Mouse (Mus musculus): ENCODE data around the gene Tnrc6a. TPM values are rescaled to one million over a fixed set of nuclear protein-coding genes. Genes with fewer than 3 reads are reported as not detected.

Tnrc6a gene
- polyA plus RNA-seq, 1 experiment: 15.8 TPM

DNA sequence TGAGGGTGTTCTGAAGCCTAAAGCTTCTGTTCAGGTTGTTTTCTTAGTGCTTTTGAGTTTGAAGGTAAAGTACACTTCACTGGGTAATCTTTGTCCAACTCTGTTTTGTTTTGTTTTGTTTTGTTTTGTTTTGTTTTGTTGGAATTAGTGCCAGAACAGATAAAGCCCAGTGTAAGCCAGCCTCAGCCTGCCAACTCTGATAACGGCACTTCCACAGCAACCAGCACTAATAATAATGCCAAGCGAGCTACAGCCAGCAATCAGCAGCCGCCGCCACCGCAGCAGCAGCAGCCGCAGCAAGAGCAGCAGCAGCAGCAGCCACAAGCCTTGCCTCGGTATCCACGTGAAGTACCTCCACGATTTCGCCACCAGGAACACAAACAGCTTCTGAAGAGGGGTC lies 38.7 kb downstream of the Tnrc6a start:
- Histone ChIP-seq H3K79me3 (ENCODE audit: low read depth) (peaks cover 13% of the 10 kb centered on the region), H3K36me3 (ENCODE audit: control insufficient read depth, insufficient read depth) (peaks cover 59% of the 10 kb centered on the region), H3K79me2 (ENCODE audit: control insufficient read depth, insufficient read depth) (peaks cover 29% of the 10 kb centered on the region), H3K4me3 (ENCODE audit: insufficient read depth, poor library complexity, severe bottlenecking) (no peak overlapping the region), H3ac (ENCODE audit: control insufficient read depth, insufficient read length, low read depth) (no peak overlapping the region), H3K27me3 (ENCODE audit: control insufficient read depth, insufficient read depth, insufficient read length) (no peaks in the 10 kb centered on the region)
- no peak for TF ChIP-seq MYOD1 (IDR thresholded peaks at IDR 0.05; ENCODE audit: control insufficient read depth, insufficient read length, low read depth)
- TF ChIP-seq MAX (IDR thresholded peaks at IDR 0.05): no peak
- TF ChIP-seq MYOG (IDR thresholded peaks at IDR 0.05; ENCODE audit: control insufficient read depth, extremely low read depth, insufficient read length): no peak
- no peak for TF ChIP-seq CEBPB (IDR thresholded peaks at IDR 0.05; ENCODE audit: low read depth)
- TF ChIP-seq FOSL1 (IDR thresholded peaks at IDR 0.05; ENCODE audit: insufficient read depth, low read length, poor library complexity, severe bottlenecking): no peak
- TF ChIP-seq CTCF (IDR thresholded peaks at IDR 0.05; ENCODE audit: control insufficient read depth, insufficient read depth, insufficient read length): no peak
- TF ChIP-seq USF1 (IDR thresholded peaks at IDR 0.05; ENCODE audit: low read depth): no peak

DNA sequence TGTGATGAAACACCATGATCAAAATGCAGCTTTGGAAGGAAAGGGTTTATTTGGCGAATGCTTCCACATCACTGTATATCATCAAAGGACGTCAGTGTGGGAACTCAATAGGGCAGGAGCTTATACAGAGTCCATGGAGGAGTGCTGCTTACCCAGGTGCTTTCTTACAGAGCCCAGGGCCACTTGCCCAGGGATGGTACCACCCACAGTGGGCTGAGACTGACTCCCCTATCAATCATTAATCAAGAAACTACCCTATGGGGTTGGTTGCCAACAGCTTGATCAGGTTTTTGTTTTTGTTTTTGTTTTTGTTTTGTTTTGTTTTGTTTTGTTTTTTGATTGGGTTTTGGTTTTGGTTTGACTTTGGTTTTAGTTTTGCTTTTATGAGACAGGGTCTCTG lies 43.8 kb downstream of the Tnrc6a start:
- TF ChIP-seq CTCF (IDR thresholded peaks at IDR 0.05; ENCODE audit: control insufficient read depth, insufficient read depth, insufficient read length) (no peak), MAX (IDR thresholded peaks at IDR 0.05) (no peak), MYOG (IDR thresholded peaks at IDR 0.05; ENCODE audit: control insufficient read depth, extremely low read depth, insufficient read length) (no peak)
- peaks cover 6% of the 10 kb centered on the region for H3K79me3 ChIP-seq (ENCODE audit: low read depth)
- peaks cover 6% of the 10 kb centered on the region for H3K79me2 ChIP-seq (ENCODE audit: control insufficient read depth, insufficient read depth)
- H3K4me3 ChIP-seq (ENCODE audit: insufficient read depth, poor library complexity, severe bottlenecking): no peak overlapping the region
- no peaks in the 10 kb centered on the region for H3K27me3 ChIP-seq (ENCODE audit: control insufficient read depth, insufficient read depth, insufficient read length)
- H3ac ChIP-seq (ENCODE audit: control insufficient read depth, insufficient read length, low read depth): no peak overlapping the region
- peaks cover 90% of the 10 kb centered on the region for H3K36me3 ChIP-seq (ENCODE audit: control insufficient read depth, insufficient read depth)

DNA sequence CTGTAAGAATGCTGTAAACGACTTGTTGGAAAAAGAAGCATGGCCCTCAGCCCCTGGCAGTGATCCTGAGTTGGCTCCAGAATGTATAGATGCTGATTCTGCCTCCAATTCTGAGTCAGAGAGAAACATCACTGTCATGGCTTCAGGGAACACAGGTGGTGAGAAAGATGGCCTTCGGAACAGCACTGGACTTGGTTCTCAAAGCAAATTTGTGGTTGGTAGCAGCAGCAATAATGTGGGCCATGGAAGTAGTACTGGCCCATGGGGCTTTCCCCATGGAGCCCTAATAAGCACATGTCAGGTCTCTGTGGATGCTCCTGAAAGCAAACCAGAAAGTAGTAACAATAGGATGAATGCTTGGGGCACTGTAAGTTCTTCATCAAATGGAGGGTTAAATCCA lies 45.9 kb downstream of the Tnrc6a start:
- peaks cover 6% of the 10 kb centered on the region for H3K79me3 ChIP-seq (ENCODE audit: low read depth)
- peaks cover 95% of the 10 kb centered on the region for H3K36me3 ChIP-seq (ENCODE audit: control insufficient read depth, insufficient read depth)
- H3K79me2 ChIP-seq (ENCODE audit: control insufficient read depth, insufficient read depth): peaks cover 6% of the 10 kb centered on the region
- H3ac ChIP-seq (ENCODE audit: control insufficient read depth, insufficient read length, low read depth): no peak overlapping the region
- no peak overlapping the region for H3K4me3 ChIP-seq (ENCODE audit: insufficient read depth, poor library complexity, severe bottlenecking)
- no peaks in the 10 kb centered on the region for H3K27me3 ChIP-seq (ENCODE audit: control insufficient read depth, insufficient read depth, insufficient read length)
- TF ChIP-seq MAX (IDR thresholded peaks at IDR 0.05) (no peak), FOSL1 (IDR thresholded peaks at IDR 0.05; ENCODE audit: insufficient read depth, low read length, poor library complexity, severe bottlenecking) (no peak), MYOG (IDR thresholded peaks at IDR 0.05; ENCODE audit: control insufficient read depth, extremely low read depth, insufficient read length) (no peak), CTCF (IDR thresholded peaks at IDR 0.05; ENCODE audit: control insufficient read depth, insufficient read depth, insufficient read length) (no peak), CEBPB (IDR thresholded peaks at IDR 0.05; ENCODE audit: low read depth) (no peak), USF1 (IDR thresholded peaks at IDR 0.05; ENCODE audit: low read depth) (no peak), MYOD1 (IDR thresholded peaks at IDR 0.05; ENCODE audit: control insufficient read depth, insufficient read length, low read depth) (no peak)

DNA sequence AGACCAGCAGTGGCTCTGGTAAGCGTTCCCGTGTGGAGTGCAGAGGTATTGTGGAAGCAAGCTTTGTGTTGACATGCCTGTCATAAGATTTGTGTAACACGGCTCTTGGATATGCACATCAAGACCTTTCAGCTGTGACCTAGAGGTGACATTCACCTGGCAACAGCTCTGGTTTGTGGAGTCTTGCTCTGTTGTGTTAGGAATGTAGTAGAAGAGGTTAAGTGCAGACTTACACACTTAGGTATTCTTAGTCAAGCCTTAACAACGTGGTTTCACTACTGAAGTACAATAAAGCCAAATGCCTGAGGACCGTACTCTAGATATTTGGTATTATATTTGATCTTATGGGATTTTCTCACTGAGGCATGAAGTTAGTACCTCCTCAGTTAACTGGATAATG lies 48.4 kb downstream of the Tnrc6a start:
- Histone ChIP-seq H3K4me3 (ENCODE audit: insufficient read depth, poor library complexity, severe bottlenecking) (no peak overlapping the region), H3K36me3 (ENCODE audit: control insufficient read depth, insufficient read depth) (peaks cover 95% of the 10 kb centered on the region), H3K27me3 (ENCODE audit: control insufficient read depth, insufficient read depth, insufficient read length) (no peaks in the 10 kb centered on the region), H3K79me3 (ENCODE audit: low read depth) (peaks cover 2% of the 10 kb centered on the region), H3ac (ENCODE audit: control insufficient read depth, insufficient read length, low read depth) (no peak overlapping the region), H3K79me2 (ENCODE audit: control insufficient read depth, insufficient read depth) (peaks cover 6% of the 10 kb centered on the region)
- TF ChIP-seq CEBPB (IDR thresholded peaks at IDR 0.05; ENCODE audit: low read depth): no peak
- no peak for TF ChIP-seq USF1 (IDR thresholded peaks at IDR 0.05; ENCODE audit: low read depth)
- no peak for TF ChIP-seq CTCF (IDR thresholded peaks at IDR 0.05; ENCODE audit: control insufficient read depth, insufficient read depth, insufficient read length)
- TF ChIP-seq MAX (IDR thresholded peaks at IDR 0.05): no peak
- TF ChIP-seq FOSL1 (IDR thresholded peaks at IDR 0.05; ENCODE audit: insufficient read depth, low read length, poor library complexity, severe bottlenecking): no peak
- no peak for TF ChIP-seq MYOD1 (IDR thresholded peaks at IDR 0.05; ENCODE audit: control insufficient read depth, insufficient read length, low read depth)
- TF ChIP-seq MYOG (IDR thresholded peaks at IDR 0.05; ENCODE audit: control insufficient read depth, extremely low read depth, insufficient read length): no peak

DNA sequence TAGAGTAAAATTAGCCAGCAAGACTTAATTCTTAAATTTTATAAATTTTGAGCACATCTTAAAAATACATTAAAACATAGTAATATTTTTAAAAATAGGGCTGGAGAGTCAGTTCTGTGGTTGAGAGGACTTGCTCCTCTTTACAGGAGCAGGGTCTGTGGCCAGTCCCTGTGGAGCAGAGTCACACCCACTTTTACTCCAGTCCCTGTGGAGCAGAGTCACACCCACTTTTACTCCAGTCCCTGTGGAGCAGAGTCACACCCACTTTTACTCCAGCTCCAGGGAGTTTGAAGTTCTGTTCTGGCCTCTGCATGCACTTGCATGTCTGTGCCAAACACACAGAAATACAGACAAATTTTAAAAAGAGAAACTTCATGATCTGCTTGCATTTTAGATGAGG lies 53.5 kb downstream of the Tnrc6a start:
- Histone ChIP-seq H3K79me3 (ENCODE audit: low read depth) (no peaks in the 10 kb centered on the region), H3K4me3 (ENCODE audit: insufficient read depth, poor library complexity, severe bottlenecking) (no peak overlapping the region), H3K79me2 (ENCODE audit: control insufficient read depth, insufficient read depth) (no peaks in the 10 kb centered on the region), H3ac (ENCODE audit: control insufficient read depth, insufficient read length, low read depth) (no peak overlapping the region), H3K36me3 (ENCODE audit: control insufficient read depth, insufficient read depth) (peaks cover 93% of the 10 kb centered on the region), H3K27me3 (ENCODE audit: control insufficient read depth, insufficient read depth, insufficient read length) (no peaks in the 10 kb centered on the region)
- TF ChIP-seq MYOD1 (IDR thresholded peaks at IDR 0.05; ENCODE audit: control insufficient read depth, insufficient read length, low read depth) (no peak), USF1 (IDR thresholded peaks at IDR 0.05; ENCODE audit: low read depth) (no peak), CEBPB (IDR thresholded peaks at IDR 0.05; ENCODE audit: low read depth) (no peak), MYOG (IDR thresholded peaks at IDR 0.05; ENCODE audit: control insufficient read depth, extremely low read depth, insufficient read length) (no peak), FOSL1 (IDR thresholded peaks at IDR 0.05; ENCODE audit: insufficient read depth, low read length, poor library complexity, severe bottlenecking) (no peak), MAX (IDR thresholded peaks at IDR 0.05) (no peak), CTCF (IDR thresholded peaks at IDR 0.05; ENCODE audit: control insufficient read depth, insufficient read depth, insufficient read length) (no peak)

Data from C2C12 (cell line).